Mouse (Mus musculus) bone marrow macrophage, adult 2 months (primary cell): ENCODE data around the gene Gnb2.

ENCODE experiments used
- CTCF ChIP-seq: IDR thresholded peaks from 2 replicates; pipeline ENCODE4 v1.5.1; 2012; ENCODE audit warnings: low read depth, mild to moderate bottlenecking, low read length, moderate library complexity
- POLR2A ChIP-seq: IDR thresholded peaks from 2 replicates; pipeline ENCODE4 v1.6.1; 2012; ENCODE audit warnings: mild to moderate bottlenecking, low read depth, low read length, borderline replicate concordance

GRCm38 (mm10) chr5:137565744-137566143, 32.4 kb upstream of the Gnb2 start:
- TF ChIP-seq POLR2A (no peak), CTCF (no peak)
